Mouse (Mus musculus): ENCODE results near the gene Slc2a13. TPM values are rescaled to one million over a fixed set of nuclear protein-coding genes. Genes with fewer than 3 reads are reported as not detected.

Gene Slc2a13
- total and polyA plus RNA-seq, 2 experiments from 2014 or later = 0.33 to 1.6 TPM

- no peak for DNase-seq (ENCODE audit: low spot score)
- no peak overlapping the region for H3K27ac ChIP-seq (ENCODE audit: low read depth)
- TF ChIP-seq EP300 (IDR thresholded peaks at IDR 0.05; ENCODE audit: low read depth) = no peak
- TF ChIP-seq CTCF (IDR thresholded peaks at IDR 0.05; ENCODE audit: low read depth) = no peak
- 24% methylated on average over 1 of the region's 1 CpGs for WGBS
- no peaks in the 10 kb centered on the region for H3K36me3 ChIP-seq (replicated peaks; ENCODE audit: control insufficient read depth, insufficient read depth, low read length)
- H3K9me3 ChIP-seq (replicated peaks; ENCODE audit: control insufficient read depth, low read length) = no peaks in the 10 kb centered on the region
- H3K9ac ChIP-seq (replicated peaks; ENCODE audit: low read depth, low read length) = no peak overlapping the region
- H3K4me3 ChIP-seq (ENCODE audit: low read depth, low read length) = no peak overlapping the region
- no peak for ATAC-seq (ENCODE audit: insufficient read depth, low read depth)
- H3K4me1 ChIP-seq (ENCODE audit: control insufficient read depth, insufficient read depth) = peaks cover 6% of the 10 kb centered on the region; the same call in 1 of the 2 replicates
- H3K4me2 ChIP-seq (ENCODE audit: low read depth, low read length) = no peak overlapping the region
- H3K27me3 ChIP-seq (ENCODE audit: control insufficient read depth, insufficient read depth, low read length) = no peaks in the 10 kb centered on the region
These were observed 70.4 kb downstream of the Slc2a13 start for GRCm38 (mm10) chr15:91502661-91503060.

GRCm38 (mm10) chr15:91502235-91502634, 70.8 kb downstream of the Slc2a13 start:
- DNase-seq (ENCODE audit: low spot score) = no peak
- ATAC-seq (ENCODE audit: insufficient read depth, low read depth) = no peak
- no peak overlapping the region for H3K9ac ChIP-seq (replicated peaks; ENCODE audit: low read depth, low read length)
- no peaks in the 10 kb centered on the region for H3K9me3 ChIP-seq (replicated peaks; ENCODE audit: control insufficient read depth, low read length)
- H3K4me2 ChIP-seq (ENCODE audit: low read depth, low read length) = no peak overlapping the region
- peaks cover 6% of the 10 kb centered on the region; the same call in 1 of the 2 replicates for H3K4me1 ChIP-seq (ENCODE audit: control insufficient read depth, insufficient read depth)
- H3K27me3 ChIP-seq (ENCODE audit: control insufficient read depth, insufficient read depth, low read length) = no peaks in the 10 kb centered on the region
- H3K4me3 ChIP-seq (ENCODE audit: low read depth, low read length) = no peak overlapping the region
- 68% methylated on average over 9 of the region's 9 CpGs for WGBS
- H3K27ac ChIP-seq (ENCODE audit: low read depth) = no peak overlapping the region
- H3K36me3 ChIP-seq (replicated peaks; ENCODE audit: control insufficient read depth, insufficient read depth, low read length) = no peaks in the 10 kb centered on the region
- TF ChIP-seq EP300 (IDR thresholded peaks at IDR 0.05; ENCODE audit: low read depth) (no peak), CTCF (IDR thresholded peaks at IDR 0.05; ENCODE audit: low read depth) (no peak)

GRCm38 (mm10) chr15:91495014-91495413, 78.0 kb downstream of the Slc2a13 start:
- Histone ChIP-seq H3K4me2 (ENCODE audit: low read depth, low read length) (no peak overlapping the region), H3K27ac (ENCODE audit: low read depth) (no peak overlapping the region), H3K36me3 (replicated peaks; ENCODE audit: control insufficient read depth, insufficient read depth, low read length) (no peaks in the 10 kb centered on the region), H3K9me3 (replicated peaks; ENCODE audit: control insufficient read depth, low read length) (no peaks in the 10 kb centered on the region), H3K27me3 (ENCODE audit: control insufficient read depth, insufficient read depth, low read length) (no peaks in the 10 kb centered on the region), H3K9ac (replicated peaks; ENCODE audit: low read depth, low read length) (no peak overlapping the region), H3K4me3 (ENCODE audit: low read depth, low read length) (no peak overlapping the region), H3K4me1 (ENCODE audit: control insufficient read depth, insufficient read depth) (peaks cover 6% of the 10 kb centered on the region; the same call in 1 of the 2 replicates)
- no peak for ATAC-seq (ENCODE audit: insufficient read depth, low read depth)
- 66% methylated on average over 4 of the region's 4 CpGs for WGBS
- TF ChIP-seq CTCF (IDR thresholded peaks at IDR 0.05; ENCODE audit: low read depth) (no peak), EP300 (IDR thresholded peaks at IDR 0.05; ENCODE audit: low read depth) (no peak)
- no peak for DNase-seq (ENCODE audit: low spot score)

- WGBS = 81% methylated on average over 14 of the region's 14 CpGs
- DNase-seq (ENCODE audit: low spot score) = no peak
These were observed 93.0 kb downstream of the Slc2a13 start for GRCm38 (mm10) chr15:91479924-91480615.

GRCm38 (mm10) chr15:91477766-91478165, 95.3 kb downstream of the Slc2a13 start:
- TF ChIP-seq CTCF (IDR thresholded peaks at IDR 0.05; ENCODE audit: low read depth) (peak; percentile 81), EP300 (IDR thresholded peaks at IDR 0.05; ENCODE audit: low read depth) (no peak)
- Histone ChIP-seq H3K4me1 (ENCODE audit: control insufficient read depth, insufficient read depth) (no peaks in the 10 kb centered on the region), H3K4me3 (ENCODE audit: low read depth, low read length) (no peak overlapping the region), H3K4me2 (ENCODE audit: low read depth, low read length) (no peak overlapping the region), H3K27me3 (ENCODE audit: control insufficient read depth, insufficient read depth, low read length) (no peaks in the 10 kb centered on the region), H3K9ac (replicated peaks; ENCODE audit: low read depth, low read length) (no peak overlapping the region), H3K36me3 (replicated peaks; ENCODE audit: control insufficient read depth, insufficient read depth, low read length) (no peaks in the 10 kb centered on the region), H3K9me3 (replicated peaks; ENCODE audit: control insufficient read depth, low read length) (peaks cover 13% of the 10 kb centered on the region; the same call in 1 of the 2 replicates), H3K27ac (ENCODE audit: low read depth) (no peak overlapping the region)
- peak; percentile 22 for DNase-seq (ENCODE audit: low spot score)
- no peak for ATAC-seq (ENCODE audit: insufficient read depth, low read depth)
- WGBS = 32% methylated on average over 5 of the region's 5 CpGs

More at GRCm38 (mm10) chr15:91479924-91480615, 93.0 kb downstream of the Slc2a13 start:
- Histone ChIP-seq H3K9me3 (replicated peaks; ENCODE audit: control insufficient read depth, low read length) (peaks cover 6% of the 10 kb centered on the region), H3K4me1 (ENCODE audit: control insufficient read depth, insufficient read depth) (no peaks in the 10 kb centered on the region), H3K9ac (replicated peaks; ENCODE audit: low read depth, low read length) (no peak overlapping the region), H3K4me3 (ENCODE audit: low read depth, low read length) (no peak overlapping the region), H3K27ac (ENCODE audit: low read depth) (no peak overlapping the region), H3K27me3 (ENCODE audit: control insufficient read depth, insufficient read depth, low read length) (no peaks in the 10 kb centered on the region), H3K4me2 (ENCODE audit: low read depth, low read length) (no peak overlapping the region), H3K36me3 (replicated peaks; ENCODE audit: control insufficient read depth, insufficient read depth, low read length) (no peaks in the 10 kb centered on the region)
- TF ChIP-seq CTCF (IDR thresholded peaks at IDR 0.05; ENCODE audit: low read depth) = no peak
- TF ChIP-seq EP300 (IDR thresholded peaks at IDR 0.05; ENCODE audit: low read depth) = no peak
- ATAC-seq (ENCODE audit: insufficient read depth, low read depth) = no peak
